Mouse (Mus musculus): ENCODE measurements around the gene Rnf113a1. TPM values are rescaled to one million over a fixed set of nuclear protein-coding genes. Genes with fewer than 3 reads are reported as not detected.

The Rnf113a1 gene
- polyA plus RNA-seq, 1 experiment = 1.6 TPM

Other genes starting within 250 kb of the Rnf113a1 start
- 45.0 and 55.5 TPM in 2 replicates for gene Sept6, start 199.5 kb upstream of the Rnf113a1 start, polyA plus RNA-seq (2012; rRNA removed)
- gene Sowahd, start 142.4 kb upstream of the Rnf113a1 start, polyA plus RNA-seq (2012; rRNA removed) = 0.05 and 0.08 TPM in 2 replicates
- gene Rpl39, start 105.8 kb upstream of the Rnf113a1 start, polyA plus RNA-seq (2012; rRNA removed) = 47.1 and 62.8 TPM in 2 replicates
- gene Upf3b, start 80.9 kb upstream of the Rnf113a1 start, polyA plus RNA-seq (2012; rRNA removed) = 2.7 TPM in 2 replicates
- gene Nkap, start 64.5 kb upstream of the Rnf113a1 start, polyA plus RNA-seq (2012; rRNA removed) = 1.3 and 1.8 TPM in 2 replicates
- gene Akap14, start 22.4 kb upstream of the Rnf113a1 start, polyA plus RNA-seq (2012; rRNA removed) = not detected in 2 replicates
- 62.4 and 91.4 TPM in 2 replicates for gene Ndufa1, start 82 bp upstream of the Rnf113a1 start, polyA plus RNA-seq (2012; rRNA removed)
- not detected in 2 replicates for gene Gm9, start 19.8 kb downstream of the Rnf113a1 start, polyA plus RNA-seq (2012; rRNA removed)
- gene Rhox1, start 31.0 kb downstream of the Rnf113a1 start, polyA plus RNA-seq (2012; rRNA removed) = not detected in 2 replicates
- not detected in 2 replicates for gene Rhox2a, start 53.7 kb downstream of the Rnf113a1 start, polyA plus RNA-seq (2012; rRNA removed)
- not detected in 2 replicates for gene Rhox3a, start 58.7 kb downstream of the Rnf113a1 start, polyA plus RNA-seq (2012; rRNA removed)
- not detected in 2 replicates for gene Rhox4a, start 74.1 kb downstream of the Rnf113a1 start, polyA plus RNA-seq (2012; rRNA removed)
- not detected in 2 replicates for gene Rhox3a2, start 188.8 kb downstream of the Rnf113a1 start, polyA plus RNA-seq (2012; rRNA removed)
- gene Rhox4a2, start 199.6 kb downstream of the Rnf113a1 start, polyA plus RNA-seq (2012; rRNA removed) = not detected in 2 replicates
- not detected in 2 replicates for gene Rhox2b, start 220.8 kb downstream of the Rnf113a1 start, polyA plus RNA-seq (2012; rRNA removed)
- not detected in 2 replicates for gene Rhox4b, start 241.2 kb downstream of the Rnf113a1 start, polyA plus RNA-seq (2012; rRNA removed)

All from spleen, adult 2 months (tissue).